Mouse (Mus musculus): ENCODE data around the gene Ascl5. TPM values are rescaled to one million over a fixed set of nuclear protein-coding genes. Genes with fewer than 3 reads are reported as not detected.

Ascl5 gene
- polyA plus RNA-seq, 1 experiment, result not detected

Other genes with a start within 250 kb of the Ascl5 start
- gene Lad1, start 232.2 kb upstream of the Ascl5 start, polyA plus RNA-seq (2012; rRNA removed), result 281 and 293 TPM in 2 replicates
- gene Tnnt2, start 214.4 kb upstream of the Ascl5 start, polyA plus RNA-seq (2012; rRNA removed), result 1.9 and 2.3 TPM in 2 replicates
- 15.1 and 19.9 TPM in 2 replicates for gene Pkp1, start 131.6 kb upstream of the Ascl5 start, polyA plus RNA-seq (2012; rRNA removed)
- 0.16 TPM in 1 of 2 replicates, not detected in the other for gene Igfn1, start 44.5 kb upstream of the Ascl5 start, polyA plus RNA-seq (2012; rRNA removed)
- gene Tmem9, start 42.7 kb upstream of the Ascl5 start, polyA plus RNA-seq (2012; rRNA removed), result 23.1 and 28.7 TPM in 2 replicates
- 2.9 and 3.3 TPM in 2 replicates for gene Cacna1s, start 1.9 kb downstream of the Ascl5 start, polyA plus RNA-seq (2012; rRNA removed)
- 13.6 and 22.5 TPM in 2 replicates for gene Kif21b, start 80.6 kb downstream of the Ascl5 start, polyA plus RNA-seq (2012; rRNA removed)
- 2.1 and 3.3 TPM in 2 replicates for gene Mroh3, start 162.0 kb downstream of the Ascl5 start, polyA plus RNA-seq (2012; rRNA removed)
- gene Inava, start 183.5 kb downstream of the Ascl5 start, polyA plus RNA-seq (2012; rRNA removed), result 56.5 and 57.5 TPM in 2 replicates
- 0.12 TPM in 1 of 2 replicates, not detected in the other for gene Gpr25, start 210.1 kb downstream of the Ascl5 start, polyA plus RNA-seq (2012; rRNA removed)

Data from large intestine, adult 2 months (tissue).